Mouse (Mus musculus) layer of hippocampus, postnatal 14 days (tissue): ENCODE measurements around the gene Pcgf2. TPM values are rescaled to one million over a fixed set of nuclear protein-coding genes. Genes with fewer than 3 reads are reported as not detected.
"Not testable (repeated sequence)": the region's sequence is repeated elsewhere in the genome, so short reads cannot be mapped to it uniquely, and the experiment has no call there.

Source experiments
- DNase-seq, 2 experiments: peaks; one replicate each; pipeline ENCODE4 v3.0.0; 2021 to 2022; ENCODE audit warnings: low spot score in 2 of 2, mixed read lengths in 1 of 2
- microRNA-seq, 2 experiments: library from miRNA; unstranded; fragments of <30 nt; microRNA quantifications; one replicate each; pipeline ENCODE4 v1.2.0; 2021
- total RNA-seq, 2 experiments: library from RNA; stranded (reverse); gene quantifications; 2 replicates each; pipeline ENCODE4 v1.2.3; 2021

Pcgf2 gene
- total RNA-seq, 2 experiments from 2014 or later, result 29.9 to 32.7 TPM

GRCm38 (mm10) chr11:97654210-97654609 lies 46.1 kb downstream of the Pcgf2 start:
- DNase-seq, result no peak

DNA sequence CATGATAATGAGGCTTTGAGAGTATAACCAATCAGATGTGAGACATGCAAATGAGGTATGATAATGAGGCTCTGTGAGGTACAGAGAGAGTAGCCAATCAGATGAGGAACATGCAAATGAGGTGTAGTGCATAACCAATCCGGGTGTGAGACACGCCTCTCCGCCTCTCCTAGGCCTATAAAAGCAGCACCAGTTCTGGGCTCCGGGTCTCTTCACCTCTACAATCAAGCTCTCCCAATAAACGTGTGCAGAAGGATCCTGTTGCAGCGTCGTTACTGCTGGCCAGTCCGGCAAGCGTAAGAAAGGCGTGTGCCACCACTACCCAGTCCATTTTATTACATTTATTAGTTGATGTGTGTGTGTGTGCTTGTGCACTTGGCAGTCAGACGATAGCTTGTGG lies 46.9 kb downstream of the Pcgf2 start:
- DNase-seq, result not testable (repeated sequence)

- no peak for DNase-seq
Measured at GRCm38 (mm10) chr11:97650341-97650740, 50.0 kb downstream of the Pcgf2 start.

DNA sequence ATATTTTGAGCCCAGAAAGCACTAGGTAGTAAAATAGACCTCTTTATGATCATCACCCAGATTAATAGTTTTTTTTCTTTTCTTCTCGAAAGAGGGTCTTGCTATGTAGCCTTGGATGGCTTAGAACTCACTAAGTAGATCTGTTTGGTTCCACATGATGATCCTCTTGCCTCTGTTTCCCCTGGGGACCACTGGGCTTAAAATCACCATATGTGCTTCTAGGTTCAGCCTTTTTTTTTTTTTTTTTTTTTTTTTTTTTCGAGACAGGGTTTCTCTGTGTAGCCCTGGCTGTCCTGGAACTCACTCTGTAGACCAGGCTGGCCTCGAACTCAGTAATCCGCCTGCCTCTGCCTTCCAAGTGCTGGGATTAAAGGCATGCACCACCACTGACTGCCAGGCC lies 51.8 kb downstream of the Pcgf2 start:
- DNase-seq, result not testable (repeated sequence)

DNA sequence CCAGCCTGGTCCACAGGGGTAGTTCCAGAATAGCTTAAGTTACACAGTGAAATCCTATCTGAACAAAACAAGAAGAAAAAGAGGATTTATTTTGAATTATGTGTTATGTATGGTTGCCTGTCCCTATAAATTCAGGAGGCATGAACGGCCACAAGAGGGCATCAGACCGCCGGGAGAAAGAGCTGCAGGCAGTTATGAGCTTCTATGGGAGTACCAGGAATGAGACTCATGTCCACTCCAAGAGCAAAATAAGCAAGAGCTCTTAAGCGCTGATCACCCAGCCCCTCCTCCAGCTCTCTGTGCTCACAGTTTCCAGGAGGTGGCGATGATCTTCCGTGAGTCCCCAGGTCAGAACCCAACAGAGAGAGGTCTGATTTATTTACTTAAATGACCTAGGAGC lies 55.5 kb downstream of the Pcgf2 start:
- no peak for DNase-seq

DNA sequence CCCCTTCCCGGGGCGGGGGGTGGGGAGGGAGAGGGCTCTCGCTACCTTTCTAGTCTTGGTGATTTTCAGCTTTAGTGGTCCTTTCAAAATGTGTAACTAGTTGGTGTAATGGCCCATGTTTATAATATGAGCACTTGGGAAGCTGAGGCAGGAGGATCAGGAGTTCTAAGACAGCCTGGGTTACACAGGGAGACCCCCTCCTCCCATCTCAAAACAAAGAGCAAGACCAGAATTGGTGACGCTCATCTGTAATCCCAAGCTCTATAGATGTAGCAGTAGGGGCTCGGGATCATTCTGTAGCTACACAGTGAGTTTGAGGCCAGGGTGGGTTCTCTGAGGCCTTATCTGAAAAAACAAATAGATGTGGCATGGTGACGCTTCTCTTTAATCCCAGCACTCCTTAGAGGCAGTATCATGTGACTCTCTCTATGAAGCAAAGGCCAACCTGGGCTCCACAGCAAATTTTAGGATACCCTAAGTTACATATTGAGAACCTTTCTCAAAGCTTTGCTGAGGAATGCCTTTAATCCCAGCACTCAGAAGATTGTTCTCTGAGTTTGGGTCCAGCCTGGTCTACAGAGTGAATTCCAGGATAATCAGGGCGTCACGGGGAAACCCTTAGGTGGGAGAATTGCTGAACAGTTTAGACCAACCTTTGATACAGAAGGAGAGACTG lies 56.8 kb downstream of the Pcgf2 start:
- no peak for DNase-seq

- no peak for DNase-seq
Measured at GRCm38 (mm10) chr11:97642746-97643145, 57.6 kb downstream of the Pcgf2 start.

DNA sequence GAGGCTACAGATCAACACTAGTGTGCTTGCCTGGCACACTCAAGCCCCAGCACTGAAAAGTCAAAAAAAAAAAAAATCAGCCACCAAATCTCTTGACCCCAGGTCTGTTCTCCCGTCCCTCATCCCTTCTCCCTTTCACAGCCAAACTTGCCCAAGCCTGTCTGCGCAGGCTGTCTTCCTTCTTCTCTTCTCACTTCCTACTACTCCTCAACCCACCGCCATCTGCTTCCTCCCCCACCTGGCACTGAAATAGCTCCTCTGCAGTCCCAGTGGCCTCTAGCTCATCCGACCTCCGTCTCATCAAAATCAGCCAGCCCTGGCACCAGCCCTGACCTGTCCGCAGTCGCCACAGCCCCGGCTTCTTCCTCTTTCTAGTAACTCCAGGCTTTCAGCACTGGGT lies 58.6 kb downstream of the Pcgf2 start:
- no peak for DNase-seq

Small RNAs within 50 kb of the gene (microRNA-seq; reads per million reads assigned to microRNA genes)
- gene Gm24158 (0 reads per million in 2 experiments), gene Mir6927 (0.85 to 1.4 reads per million in 2 experiments), gene Mir8102 (0 to 0.68 reads per million in 2 experiments)

Other genes with a start within 250 kb of the Pcgf2 start
- not detected for gene 4933428G20Rik, start 200.2 kb downstream of the Pcgf2 start, total RNA-seq
- gene Srcin1, start 124.3 kb downstream of the Pcgf2 start, total RNA-seq, result 100 to 1,000 TPM; 309 to 331 TPM
- gene Epop, start 70.8 kb downstream of the Pcgf2 start, total RNA-seq, result 10 to 100 TPM; 12.1 to 13.5 TPM
- gene Mllt6, start 37.1 kb downstream of the Pcgf2 start, total RNA-seq, result 10 to 100 TPM; 72.8 to 83.8 TPM
- gene Cisd3, start 14.7 kb downstream of the Pcgf2 start, total RNA-seq, result 10 to 100 TPM; 47.1 to 50.2 TPM
- gene Psmb3, start 2.9 kb upstream of the Pcgf2 start, total RNA-seq, result 100 to 1,000 TPM; 140 to 149 TPM
- 100 to 1,000 TPM; 115 to 118 TPM for gene Pip4k2b, start 44.2 kb upstream of the Pcgf2 start, total RNA-seq
- 10 to 100 TPM; 21.3 to 21.4 TPM for gene Cwc25, start 66.1 kb upstream of the Pcgf2 start, total RNA-seq
- gene 1700001P01Rik, start 75.4 kb upstream of the Pcgf2 start, total RNA-seq, result 1 to 10 TPM in 1 of 2 experiments, under 1 TPM in 1; 0.58 to 2.0 TPM
- gene Rpl23, start 81.9 kb upstream of the Pcgf2 start, total RNA-seq, result 100 to 1,000 TPM; 372 to 419 TPM
- 100 to 1,000 TPM; 114 to 123 TPM for gene Lasp1, start 98.5 kb upstream of the Pcgf2 start, total RNA-seq
- gene B230217C12Rik, start 140.3 kb upstream of the Pcgf2 start, total RNA-seq, result 10 to 100 TPM; 44.2 to 49.6 TPM
- gene Fbxo47, start 183.7 kb upstream of the Pcgf2 start, total RNA-seq, result under 1 TPM; 0.41 to 0.50 TPM